Mouse (Mus musculus): ENCODE measurements at regions not wholly inside any gene's neighbourhood (a gene's known extent, or its start where the extent isn't known, plus 50 kb on each side); places are given as distances from the start of the nearest gene placed in this dataset.

GRCm38 (mm10) chr14:48054719-48055118 lies 65.9 kb upstream of the Peli2 start:
- no peak for DNase-seq (ENCODE audit: extremely low spot score)

- DNase-seq (ENCODE audit: extremely low spot score): no peak
Measured at GRCm38 (mm10) chr14:48055861-48056260, 64.8 kb upstream of the Peli2 start.

GRCm38 (mm10) chr14:48058234-48058868 lies 62.3 kb upstream of the Peli2 start:
- no peak for DNase-seq (ENCODE audit: extremely low spot score)

- DNase-seq (ENCODE audit: extremely low spot score): no peak
Measured at GRCm38 (mm10) chr14:48059664-48060455, 60.8 kb upstream of the Peli2 start.

GRCm38 (mm10) chr14:48068641-48069040 lies 52.0 kb upstream of the Peli2 start:
- no peak for DNase-seq (ENCODE audit: extremely low spot score)

All from embryo, embryonic 9.5 days (tissue).